Mouse (Mus musculus): Measurements from ENCODE around the gene Vmn1r31. TPM values are rescaled to one million over a fixed set of nuclear protein-coding genes. Genes with fewer than 3 reads are reported as not detected.

Vmn1r31 gene
- total RNA-seq (2021): not detected
- long read RNA-seq, experiment 1: 0 reads
- long read RNA-seq, experiment 2: 0 reads

GRCm38 (mm10) chr6:58475230-58475629 lies at the start of gene Vmn1r31:
Vmn1r31 (minus strand) TSS chr6:58475330.
- DNase-seq (ENCODE audit: low spot score in 2 of 2): no peak

- no peak for DNase-seq (ENCODE audit: low spot score in 2 of 2)
These were observed 31.8 kb downstream of the Vmn1r31 start, which contains the start of gene Vmn1r30 for GRCm38 (mm10) chr6:58443285-58443684. Vmn1r30 (minus strand) TSS chr6:58443385.

Other genes with a start within 250 kb of the Vmn1r31 start
- not detected for gene Vmn1r28, start 213.3 kb downstream of the Vmn1r31 start, total RNA-seq (2021)
- gene Vmn1r29, start 173.8 kb downstream of the Vmn1r31 start, total RNA-seq (2021): not detected
- gene Vmn1r30, start 31.9 kb downstream of the Vmn1r31 start, total RNA-seq (2021): not detected
- 10 to 100 TPM; 23.4 to 26.1 TPM for gene Abcg2, start 109.2 kb upstream of the Vmn1r31 start, total RNA-seq (2021)

Data from adrenal gland, adult 18-20 months (tissue).